Mouse (Mus musculus) urinary bladder, adult 2 months (tissue): ENCODE data around the gene Renbp. TPM values are rescaled to one million over a fixed set of nuclear protein-coding genes. Genes with fewer than 3 reads are reported as not detected.

Experiments used
- DNase-seq: peaks from one replicate; pipeline ENCODE4 v3.0.0; 2022; ENCODE audit warnings: low spot score
- polyA plus RNA-seq: library from polyadenylated mRNA; depleted of rRNA; stranded (reverse); fragments of >200 nt; gene quantifications from 2 replicates; pipeline ENCODE4 v1.2.3, GENCODE M21; 2012; rRNA removed

Renbp gene
- polyA plus RNA-seq, 1 experiment: 36.8 TPM

DNA sequence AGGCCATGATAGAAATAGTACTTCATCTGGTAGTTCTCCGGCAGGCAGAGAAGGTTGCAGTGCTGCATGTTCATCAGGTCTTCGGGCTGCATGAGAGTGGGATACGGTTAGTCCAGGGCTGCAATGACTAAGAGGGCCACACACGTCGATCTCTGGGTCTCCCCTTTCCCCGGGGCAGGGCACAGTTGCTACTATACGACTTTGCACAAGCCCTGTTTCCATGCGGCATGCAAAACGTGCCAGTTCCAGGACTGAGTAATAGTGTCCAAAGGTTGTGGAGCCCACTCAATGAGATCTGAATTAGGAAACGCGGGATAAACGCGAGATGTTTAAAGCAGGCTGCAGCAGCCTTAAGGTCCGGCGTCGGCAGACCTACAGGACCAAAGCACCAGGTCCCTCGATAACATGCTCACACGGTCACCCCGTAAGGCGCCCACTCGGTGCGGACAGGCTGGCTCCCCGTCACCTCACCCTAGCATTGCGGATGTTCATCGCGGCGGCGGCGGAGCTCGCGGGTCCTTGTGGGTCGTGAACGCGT is 9.3 kb downstream of the Renbp start:
- DNase-seq: no peak

GRCm38 (mm10) chrX:73918631-73919030 is 12.0 kb downstream of the Renbp start:
- no peak for DNase-seq

DNA sequence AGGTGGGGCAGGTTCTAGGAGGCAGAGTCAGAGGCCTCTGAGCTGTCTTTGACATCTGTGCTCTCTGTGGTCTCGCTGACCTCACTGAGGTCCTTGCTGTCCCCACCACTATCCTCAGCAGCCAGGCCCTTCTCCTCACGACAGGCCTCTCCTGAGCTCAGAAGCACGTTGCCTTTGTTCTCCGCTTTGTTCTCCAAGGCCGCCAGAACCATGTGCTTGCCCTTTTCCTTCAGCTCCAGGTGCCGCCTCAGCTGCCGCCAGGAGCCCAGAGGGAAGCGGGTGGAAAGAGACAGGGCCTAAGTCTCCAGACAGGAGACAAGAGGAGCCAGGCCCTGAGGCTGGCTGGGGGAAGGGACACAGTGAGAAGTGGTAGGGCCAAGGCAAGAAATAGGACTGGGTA is 13.7 kb downstream of the Renbp start:
- no peak for DNase-seq

DNA sequence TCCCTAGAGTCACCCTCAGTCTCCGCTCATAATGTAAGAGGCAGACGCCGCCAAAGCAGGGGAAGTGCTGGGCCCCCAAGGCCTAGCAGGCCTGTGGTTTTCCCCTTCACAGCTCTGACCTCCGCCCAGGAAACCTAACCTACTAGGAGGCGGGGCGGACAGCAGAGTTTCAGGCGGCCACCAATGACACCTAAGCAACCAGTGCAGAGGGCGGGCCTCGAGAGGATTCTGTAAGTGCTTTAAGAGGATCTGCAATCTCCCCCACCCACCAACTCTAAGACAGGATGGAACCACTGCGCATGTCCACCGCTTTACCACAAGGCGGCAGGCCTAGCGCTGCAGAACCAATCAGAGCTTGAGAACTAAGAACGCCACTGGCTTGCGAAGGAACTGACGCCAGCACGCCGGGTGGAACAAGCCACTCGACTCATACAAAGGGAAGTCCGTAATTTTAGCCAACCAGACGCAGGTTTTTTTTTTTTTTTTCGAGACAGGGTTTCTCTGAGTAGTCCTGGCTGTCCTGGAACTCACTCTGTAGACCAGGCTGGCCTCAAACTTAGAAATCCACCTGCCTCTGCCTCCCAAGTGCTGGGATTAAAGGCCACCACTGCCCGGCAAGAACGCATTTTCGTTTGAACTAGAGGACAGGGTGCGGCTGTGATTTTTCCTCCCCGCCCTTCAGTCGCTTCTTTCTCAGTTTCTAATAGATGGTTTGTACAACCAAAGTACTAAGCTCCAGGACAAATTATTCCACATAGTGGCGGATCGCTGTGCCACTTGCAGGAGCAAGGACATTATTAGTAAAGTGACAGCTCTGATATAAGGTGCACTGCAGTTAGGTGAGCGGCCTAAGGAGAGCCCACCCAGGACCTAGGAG is 15.6 kb downstream of the Renbp start:
- DNase-seq: peak; percentile 36

GRCm38 (mm10) chrX:73911588-73911987 is 19.1 kb downstream of the Renbp start:
- no peak for DNase-seq

- DNase-seq: no peak
Observed at GRCm38 (mm10) chrX:73911156-73911555, 19.5 kb downstream of the Renbp start.

GRCm38 (mm10) chrX:73910451-73910850 is 20.2 kb downstream of the Renbp start:
- no peak for DNase-seq

DNA sequence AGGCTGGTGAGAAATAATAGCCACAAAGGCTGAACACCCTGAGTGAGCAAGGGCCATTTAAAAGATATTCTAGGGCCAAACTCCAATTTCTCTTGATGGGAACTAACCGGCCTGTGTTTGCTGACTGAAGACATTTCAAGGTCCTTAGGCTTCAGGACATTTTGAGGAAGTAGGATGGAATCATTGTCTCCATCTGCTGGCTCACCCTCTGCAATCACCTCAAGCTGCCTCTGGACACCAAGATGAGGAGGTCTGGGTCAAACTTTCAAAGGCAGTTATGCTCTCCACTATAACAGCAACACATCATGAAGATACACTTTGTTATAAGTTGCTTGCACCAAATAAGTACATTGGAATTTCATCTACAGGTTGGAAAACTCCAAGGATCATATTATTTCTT is 20.6 kb downstream of the Renbp start:
- no peak for DNase-seq

GRCm38 (mm10) chrX:73897959-73898358 is 32.7 kb downstream of the Renbp start:
- DNase-seq: no peak

- peak; percentile 43 for DNase-seq
Observed at GRCm38 (mm10) chrX:73895719-73896118, 34.9 kb downstream of the Renbp start, which contains the start of gene L1cam. L1cam (minus strand) TSS chrX:73896105.

DNA sequence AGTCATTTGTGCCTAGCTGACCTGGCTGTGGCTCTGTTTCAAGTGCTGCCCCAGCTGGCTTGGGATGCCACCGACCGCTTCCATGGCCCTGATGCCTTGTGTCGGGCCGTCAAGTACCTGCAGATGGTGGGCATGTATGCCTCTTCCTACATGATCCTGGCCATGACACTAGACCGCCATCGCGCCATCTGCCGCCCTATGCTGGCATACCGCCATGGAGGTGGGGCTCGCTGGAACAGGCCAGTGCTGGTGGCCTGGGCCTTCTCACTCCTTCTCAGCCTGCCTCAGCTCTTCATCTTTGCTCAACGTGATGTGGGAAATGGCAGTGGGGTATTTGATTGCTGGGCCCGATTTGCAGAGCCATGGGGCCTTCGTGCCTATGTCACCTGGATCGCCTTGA is 37.8 kb downstream of the Renbp start:
- DNase-seq: no peak

DNA sequence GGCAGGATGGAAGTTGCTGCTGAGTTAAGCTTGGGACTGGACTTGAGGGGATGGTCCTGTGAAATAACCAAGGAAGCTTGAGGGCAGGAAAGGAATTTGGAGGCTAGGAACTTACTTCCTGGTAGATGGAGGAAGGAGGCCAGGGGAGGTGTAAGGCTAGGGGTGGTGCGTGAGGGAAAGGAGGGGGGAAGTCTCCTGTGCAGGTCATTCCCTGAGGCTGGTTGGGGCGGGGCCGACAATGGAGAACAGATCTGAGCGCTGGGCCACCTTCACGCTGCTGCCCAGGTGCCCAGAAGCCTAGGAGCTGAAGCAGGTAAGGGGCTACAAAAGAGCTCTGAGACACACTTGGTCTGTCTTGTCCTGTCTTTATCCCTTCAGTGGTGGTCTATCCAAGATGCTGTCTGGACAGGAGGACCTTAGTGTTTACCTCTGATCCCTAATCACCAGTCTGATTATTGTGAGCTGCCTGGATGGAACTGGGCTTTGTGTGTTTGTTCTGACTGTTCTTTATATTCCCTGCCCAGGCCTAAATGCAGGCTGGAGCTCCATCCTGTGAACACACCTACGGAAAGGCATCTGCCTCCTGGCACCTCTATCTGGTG is 39.0 kb downstream of the Renbp start, which contains the start of gene Avpr2:
Gene Avpr2 (plus strand): TSS at position 552 of the 602 bp plus-strand sequence.
- no peak for DNase-seq

GRCm38 (mm10) chrX:73881463-73881862 is 49.2 kb downstream of the Renbp start:
- no peak for DNase-seq

DNA sequence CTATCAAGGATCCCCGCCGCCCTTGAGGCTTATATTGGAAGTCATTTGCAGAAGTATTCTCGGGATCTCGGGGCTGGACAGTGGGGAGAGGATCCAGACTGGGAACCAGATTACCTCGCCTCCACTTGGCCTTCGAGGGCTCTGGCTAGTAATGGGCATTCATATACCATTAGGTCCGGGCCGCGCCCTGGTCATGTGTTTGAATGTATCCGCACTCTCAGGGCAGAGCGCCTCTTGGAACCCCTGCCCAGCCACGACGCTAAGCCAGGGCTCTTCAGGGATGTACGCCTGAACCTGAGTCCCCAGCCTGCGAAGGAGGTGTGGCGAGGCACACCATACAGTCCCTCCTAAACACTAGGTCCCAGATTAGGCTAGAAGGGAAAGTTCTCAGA is 49.6 kb downstream of the Renbp start:
- DNase-seq: no peak

- peak; percentile 38 for DNase-seq
Observed at GRCm38 (mm10) chrX:73880194-73881035, 50.2 kb downstream of the Renbp start.

GRCm38 (mm10) chrX:73877014-73877413 is 53.6 kb downstream of the Renbp start:
- no peak for DNase-seq

DNA sequence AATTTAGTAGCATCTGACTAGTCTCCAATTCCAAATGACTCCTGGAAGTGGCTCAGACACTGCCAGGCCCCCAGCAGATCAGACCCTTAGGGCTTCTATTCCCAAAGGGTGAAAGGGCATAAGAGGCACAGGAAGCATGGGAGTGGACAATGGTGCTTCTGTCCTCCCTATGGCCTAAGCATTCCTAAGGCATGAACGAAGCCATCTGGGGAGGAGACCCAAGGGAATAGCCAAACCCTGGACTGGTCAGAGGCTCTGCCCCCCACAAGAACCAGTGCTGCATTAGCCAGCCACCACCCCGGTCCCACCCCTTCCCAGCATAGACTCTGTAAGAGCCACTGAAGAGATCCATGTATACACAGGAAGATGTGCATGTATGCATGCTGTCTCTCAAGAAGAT is 54.8 kb downstream of the Renbp start:
- no peak for DNase-seq

Other genes with a start within 250 kb of the Renbp start
- 175 and 177 TPM in 2 replicates for gene Bcap31, start 214.7 kb downstream of the Renbp start, polyA plus RNA-seq
- 20.2 and 27.2 TPM in 2 replicates for gene Abcd1, start 214.3 kb downstream of the Renbp start, polyA plus RNA-seq
- 0.99 TPM in 2 replicates for gene Plxnb3, start 173.8 kb downstream of the Renbp start, polyA plus RNA-seq
- gene Srpk3, start 156.4 kb downstream of the Renbp start, polyA plus RNA-seq: 7.3 and 9.4 TPM in 2 replicates
- gene Idh3g, start 144.0 kb downstream of the Renbp start, polyA plus RNA-seq: 285 and 332 TPM in 2 replicates
- 189 and 254 TPM in 2 replicates for gene Ssr4, start 143.8 kb downstream of the Renbp start, polyA plus RNA-seq
- gene Pdzd4, start 105.9 kb downstream of the Renbp start, polyA plus RNA-seq: 9.5 and 10.4 TPM in 2 replicates
- gene Avpr2, start 38.7 kb downstream of the Renbp start, polyA plus RNA-seq: not detected in 2 replicates
- gene L1cam, start 34.7 kb downstream of the Renbp start, polyA plus RNA-seq: 24.9 and 32.0 TPM in 2 replicates
- 6.0 and 8.4 TPM in 2 replicates for gene Arhgap4, start 9.0 kb downstream of the Renbp start, polyA plus RNA-seq
- gene Naa10, start 8.9 kb downstream of the Renbp start, polyA plus RNA-seq: 86.8 and 92.2 TPM in 2 replicates
- 18.7 and 32.6 TPM in 2 replicates for gene Hcfc1, start 35.5 kb upstream of the Renbp start, polyA plus RNA-seq
- gene Irak1, start 93.1 kb upstream of the Renbp start, polyA plus RNA-seq: 89.2 and 104 TPM in 2 replicates
- not detected in 2 replicates for gene Opn1mw, start 196.6 kb upstream of the Renbp start, polyA plus RNA-seq
- gene Mecp2, start 204.5 kb upstream of the Renbp start, polyA plus RNA-seq: 12.8 and 17.1 TPM in 2 replicates
- gene Tex28, start 237.0 kb upstream of the Renbp start, polyA plus RNA-seq: not detected in 2 replicates
- 0.03 and 0.04 TPM in 2 replicates for gene Tktl1, start 246.4 kb upstream of the Renbp start, polyA plus RNA-seq